8 mouse cellular contexts compared by ENCODE assay signal in genomic region chr16:3846711-3847518, GRCm38 (mm10). TPM values are rescaled to one million over a fixed set of nuclear protein-coding genes. Genes with fewer than 3 reads are reported as not detected.
A peak's percentile ranks its signal among the peaks of the same experiment; 100 is the strongest.
DNase-seq lines count a peak whose midpoint lies in the region; ATAC-seq and TF ChIP-seq lines count a peak whose summit lies in the region.

Zfp174 (plus strand) TSS chr16:3847268.

- DNase-seq in heart, postnatal 10 days = peak; percentile 97 to 98
- peak; percentile 95 for DNase-seq in large intestine, adult 2 months (ENCODE audit: low read depth, low spot score)
- DNase-seq in liver, postnatal 0 days = peak; percentile 93
- peak; percentile 90 for DNase-seq in testis, postnatal 10 days (ENCODE audit: low spot score)

- intact Hi-C loops in heart, postnatal 10 days (cut with DNase I) = loop anchor here (2.0 to 10.0 kb wide), 4 partner anchors 35 to 228 kb away; partner anchors contain the start of genes 1700037C18Rik, Cluap1, Gm20695 and Slx4

- H3K9ac ChIP-seq in ES-Bruce4 (ENCODE audit: low read depth, poor library complexity, severe bottlenecking) = peak within 1 kb of the TSS; percentile 34
- peak within 1 kb of the TSS; percentile 75 for H3K9ac ChIP-seq in forebrain, embryonic 13.5 days
- peak within 1 kb of the TSS; percentile 74 for H3K9ac ChIP-seq in liver, postnatal 0 days (replicated peaks)
- peak within 1 kb of the TSS; percentile 59 for H3K9ac ChIP-seq in neural tube, embryonic 14.5 days (replicated peaks; ENCODE audit: low read depth, low read length)

- ATAC-seq in cerebellum, adult (ENCODE audit: insufficient number of reproducible peaks, low FRiP score, low TSS enrichment) = peak; percentile 99
- ATAC-seq in forebrain, embryonic 13.5 days = peak; percentile 99
- peak; percentile 98 for ATAC-seq in liver, postnatal 0 days
- ATAC-seq in neural tube, embryonic 14.5 days (ENCODE audit: low read depth) = peak; percentile 99

- H3K9me3 ChIP-seq in ES-Bruce4 (replicated peaks; ENCODE audit: control insufficient read depth, insufficient read depth, low read length, poor library complexity, severe bottlenecking) = no peaks in the 10 kb centered on the region
- no peaks in the 10 kb centered on the region for H3K9me3 ChIP-seq in forebrain, embryonic 13.5 days (replicated peaks)
- H3K9me3 ChIP-seq in liver, postnatal 0 days (ENCODE audit: low read length) = no peaks in the 10 kb centered on the region
- H3K9me3 ChIP-seq in neural tube, embryonic 14.5 days (ENCODE audit: control insufficient read depth, low read length) = no peaks in the 10 kb centered on the region

- peak within 1 kb of the TSS; percentile 70 for H3K4me2 ChIP-seq in forebrain, embryonic 13.5 days
- peak within 1 kb of the TSS; percentile 85 for H3K4me2 ChIP-seq in liver, postnatal 0 days (ENCODE audit: low read depth, low read length)
- H3K4me2 ChIP-seq in neural tube, embryonic 14.5 days (ENCODE audit: low read depth, low read length) = peak within 1 kb of the TSS; percentile 49

- TF ChIP-seq CTCF in ES-Bruce4 (IDR thresholded peaks at IDR 0.05; ENCODE audit: low read depth, low read length) = no peak
- no peak for TF ChIP-seq CTCF in liver, postnatal 0 days (IDR thresholded peaks at IDR 0.05; ENCODE audit: low read depth)

- no peak within 1 kb of the TSS for H3K27ac ChIP-seq in ES-Bruce4 (ENCODE audit: insufficient read depth, low read length)
- no peak within 1 kb of the TSS for H3K27ac ChIP-seq in forebrain, embryonic 13.5 days
- H3K27ac ChIP-seq in liver, postnatal 0 days (ENCODE audit: low read depth) = peak within 1 kb of the TSS; percentile 81
- no peak within 1 kb of the TSS for H3K27ac ChIP-seq in neural tube, embryonic 14.5 days (ENCODE audit: low read depth, low read length)

- no peak for TF ChIP-seq EP300 in ES-Bruce4 (IDR thresholded peaks at IDR 0.05; ENCODE audit: insufficient read depth, low read depth, low read length)
- TF ChIP-seq EP300 in liver, postnatal 0 days (IDR thresholded peaks at IDR 0.05; ENCODE audit: low read depth) = no peak

- peak within 1 kb of the TSS; percentile 76 for H3K4me3 ChIP-seq in ES-Bruce4 (ENCODE audit: low read depth, low read length)
- H3K4me3 ChIP-seq in forebrain, embryonic 13.5 days = peak within 1 kb of the TSS; percentile 70
- H3K4me3 ChIP-seq in liver, postnatal 0 days (ENCODE audit: low read depth, low read length) = peak within 1 kb of the TSS; percentile 58
- peak within 1 kb of the TSS; percentile 61 for H3K4me3 ChIP-seq in neural tube, embryonic 14.5 days (ENCODE audit: low read depth, low read length)

- no peaks in the 10 kb centered on the region for H3K27me3 ChIP-seq in ES-Bruce4 (ENCODE audit: control insufficient read depth, insufficient read depth, low read length, poor library complexity, severe bottlenecking)
- no peaks in the 10 kb centered on the region for H3K27me3 ChIP-seq in forebrain, embryonic 13.5 days
- no peaks in the 10 kb centered on the region for H3K27me3 ChIP-seq in liver, postnatal 0 days (ENCODE audit: insufficient read depth, low read length)
- H3K27me3 ChIP-seq in neural tube, embryonic 14.5 days (ENCODE audit: control insufficient read depth, insufficient read depth, low read length) = no peaks in the 10 kb centered on the region

- WGBS in forebrain, embryonic 13.5 days = 3% methylated on average over 36 of the region's 38 CpGs
- WGBS in large intestine, adult 2 months = 3% methylated on average over 38 of the region's 38 CpGs
- 2% methylated on average over 38 of the region's 38 CpGs for WGBS in liver, postnatal 0 days (ENCODE audit: insufficient replicate concordance)
- 3% methylated on average over 38 of the region's 38 CpGs for WGBS in neural tube, embryonic 14.5 days

- peak; percentile 45 for TF ChIP-seq POLR2A in ES-Bruce4 (IDR thresholded peaks at IDR 0.05; ENCODE audit: insufficient read depth, low read length)

- peaks cover 4% of the 10 kb centered on the region for H3K4me1 ChIP-seq in ES-Bruce4 (ENCODE audit: control insufficient read depth, insufficient read depth, low read length)
- H3K4me1 ChIP-seq in forebrain, embryonic 13.5 days = peaks cover 10% of the 10 kb centered on the region; the same call in 1 of the 2 replicates
- H3K4me1 ChIP-seq in liver, postnatal 0 days (ENCODE audit: insufficient read depth) = peaks cover 13% of the 10 kb centered on the region
- peaks cover 7% of the 10 kb centered on the region; the same call in 1 of the 2 replicates for H3K4me1 ChIP-seq in neural tube, embryonic 14.5 days (ENCODE audit: control insufficient read depth, insufficient read depth, low read length)

- no peaks in the 10 kb centered on the region for H3K36me3 ChIP-seq in ES-Bruce4 (ENCODE audit: control insufficient read depth, insufficient read depth, low read length, poor library complexity, severe bottlenecking)
- no peaks in the 10 kb centered on the region for H3K36me3 ChIP-seq in forebrain, embryonic 13.5 days (ENCODE audit: poor library complexity, severe bottlenecking)
- no peaks in the 10 kb centered on the region for H3K36me3 ChIP-seq in liver, postnatal 0 days (replicated peaks; ENCODE audit: insufficient read depth, low read length)
- no peaks in the 10 kb centered on the region for H3K36me3 ChIP-seq in neural tube, embryonic 14.5 days (ENCODE audit: control insufficient read depth, insufficient read depth, low read length)

RNA-seq across cellular contexts. Expression of gene Zfp174, which starts in this region (rescaled TPM):
- polyA plus RNA-seq in ES-Bruce4 (2011; ENCODE audit: insufficient read depth, insufficient read length, low read depth, missing spikeins) = 1.4 and 1.6 TPM in 2 replicates
- polyA plus RNA-seq in forebrain, embryonic 13.5 days (2015; fragmentation: Nextera tagmentation; extraction: Ambion mirVana) = 1.3 and 1.6 TPM in 2 replicates
- 1 to 10 TPM; 1.1 to 1.5 TPM for total RNA-seq in heart, postnatal 10 days (2021)
- 0.50 and 0.67 TPM in 2 replicates for polyA plus RNA-seq in large intestine, adult 2 months (2012; rRNA removed)
- polyA plus RNA-seq in liver, postnatal 0 days (2015; fragmentation: Nextera tagmentation; extraction: Ambion mirVana) = 0.57 and 0.70 TPM in 2 replicates
- polyA plus RNA-seq in neural tube, embryonic 14.5 days (2014; fragmentation: Nextera tagmentation; extraction: Ambion mirVana) = 3.0 TPM in 2 replicates

Comparison
In these comparisons a context has a peak if more than half of its experiments do, and no peak if none do; other contexts are left out.
1. Peak in DNase-seq in large intestine, adult 2 months; RNA of the gene not detected or under 1 TPM.
2. Peak in DNase-seq, ATAC-seq, H3K4me3 ChIP-seq, H3K27ac ChIP-seq, H3K9ac ChIP-seq and H3K4me2 ChIP-seq in liver, postnatal 0 days; RNA of the gene not detected or under 1 TPM.